Mouse (Mus musculus): ENCODE results near the gene Olfr520.
A peak's percentile ranks its signal among the peaks of the same experiment; 100 is the strongest.
"Not testable (repeated sequence)": the region's sequence is repeated elsewhere in the genome, so short reads cannot be mapped to it uniquely, and the experiment has no call there.

The Olfr520 gene

DNA sequence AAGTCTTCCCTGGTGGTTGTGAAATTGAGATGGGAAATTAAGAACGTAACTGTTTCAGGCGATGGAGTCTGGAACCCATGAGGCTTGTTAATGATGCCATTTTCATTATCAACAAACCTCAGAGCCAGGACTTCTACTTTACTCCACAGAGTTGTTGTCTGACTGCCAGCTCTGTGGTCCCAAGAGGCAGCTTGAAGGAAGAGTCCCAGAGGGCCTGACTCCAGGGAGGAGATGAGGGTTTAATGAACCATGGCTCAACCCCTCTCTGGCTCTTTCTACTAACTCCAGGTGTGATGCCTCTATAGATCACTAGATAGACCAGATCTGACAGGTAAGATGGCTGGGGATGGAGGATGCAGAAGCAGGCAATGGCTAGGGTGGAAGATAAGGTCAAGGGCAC lies at the start of gene Olfr520:
Olfr520 (plus strand) TSS at position 301 of the 400 bp plus-strand sequence.
- no peak for DNase-seq

DNA sequence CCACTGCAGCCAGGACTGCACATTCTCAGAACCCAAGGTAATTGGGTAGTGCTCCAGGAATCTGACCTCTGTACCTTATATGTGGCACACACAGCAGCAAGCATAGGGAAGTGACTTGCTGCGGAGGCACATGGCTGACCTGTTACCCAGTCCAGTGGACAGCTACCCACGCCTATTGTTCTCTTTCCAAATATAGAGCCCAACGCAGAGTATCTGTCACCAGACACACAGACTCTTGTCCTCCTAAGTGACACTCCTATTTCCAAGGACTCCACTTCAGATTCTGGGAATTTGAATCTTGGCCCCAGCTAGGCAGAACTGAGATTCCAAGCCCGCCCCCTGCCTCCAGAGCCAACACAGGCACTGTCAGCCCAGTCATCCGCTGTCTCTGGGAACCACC lies 49.3 kb upstream of the Olfr520 start:
- no peak for DNase-seq

DNA sequence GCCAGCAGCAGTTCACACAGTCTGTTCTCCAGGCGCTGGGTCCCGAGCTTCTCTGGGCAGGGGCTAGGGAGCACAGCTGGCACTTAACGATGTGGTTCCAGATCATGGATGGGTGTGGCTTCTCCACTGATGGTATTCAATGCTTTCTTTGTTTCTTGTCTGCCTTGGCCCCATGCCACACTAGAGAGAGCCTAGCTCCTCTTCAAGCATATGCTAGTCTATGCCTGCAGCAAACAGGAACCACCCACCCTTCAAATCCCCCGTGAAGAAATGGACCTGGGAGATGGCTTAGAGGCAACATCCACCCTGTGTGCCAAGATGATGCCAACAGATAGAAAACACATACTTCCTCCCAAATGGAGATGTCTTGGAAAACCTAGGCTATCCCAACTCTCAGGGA lies 46.0 kb upstream of the Olfr520 start:
- no peak for DNase-seq

DNA sequence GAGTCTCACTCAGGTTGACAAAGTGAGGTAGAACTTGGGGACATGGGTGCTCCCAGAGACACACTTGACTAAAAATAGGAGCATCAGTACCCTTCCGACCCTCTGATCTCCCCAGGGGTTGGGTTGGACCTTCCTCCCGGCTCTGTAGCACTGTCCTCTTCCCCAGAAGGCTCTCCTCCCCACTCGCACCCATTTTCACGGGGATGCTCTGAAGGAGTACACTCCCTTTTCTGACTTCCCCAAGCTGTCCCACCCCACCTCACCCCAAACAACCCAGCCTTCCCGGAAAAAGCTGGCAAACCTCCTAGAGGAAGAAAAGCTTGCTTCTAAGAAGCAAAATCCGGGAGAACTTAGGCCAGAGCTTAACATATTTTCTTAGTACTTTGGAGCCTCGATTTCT lies 39.3 kb upstream of the Olfr520 start:
- no peak for DNase-seq

DNA sequence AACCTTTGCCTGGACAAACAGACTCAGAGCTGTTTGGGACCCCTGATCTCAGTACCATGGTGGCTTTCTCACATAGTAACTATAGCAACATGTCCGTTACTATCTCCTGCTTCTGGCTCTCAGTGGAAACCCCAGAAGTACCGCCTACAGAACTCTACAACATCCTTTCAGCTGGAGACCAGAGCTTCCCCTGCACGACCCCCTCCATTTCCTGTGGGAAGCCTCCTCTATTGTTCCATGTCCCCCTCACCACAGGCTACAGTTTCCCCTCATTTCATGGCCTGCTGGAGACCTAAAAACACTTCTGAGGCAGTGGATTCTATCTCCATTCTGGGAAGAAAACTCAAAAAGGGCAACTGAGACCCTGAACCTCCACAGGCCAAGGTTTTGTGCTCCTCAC lies 37.7 kb upstream of the Olfr520 start:
- no peak for DNase-seq

DNA sequence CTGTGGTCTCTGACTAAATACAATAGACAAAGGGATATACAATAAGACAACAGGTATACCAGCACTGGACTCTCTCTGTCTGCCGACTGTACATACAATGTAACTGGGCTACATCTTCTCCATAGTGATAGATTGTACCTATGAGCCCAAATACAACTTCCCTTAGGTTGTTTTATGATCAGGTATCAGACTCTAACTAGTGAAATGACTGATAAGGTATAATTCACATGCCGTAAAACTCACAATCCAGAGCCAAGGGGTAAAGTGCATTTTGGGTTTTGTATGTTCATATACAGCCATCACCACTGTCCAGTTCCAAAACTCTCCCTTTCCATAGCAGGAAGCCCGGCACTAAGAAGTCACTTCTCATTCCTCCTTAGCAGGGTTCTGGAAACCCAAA lies 36.7 kb upstream of the Olfr520 start:
- no peak for DNase-seq

DNA sequence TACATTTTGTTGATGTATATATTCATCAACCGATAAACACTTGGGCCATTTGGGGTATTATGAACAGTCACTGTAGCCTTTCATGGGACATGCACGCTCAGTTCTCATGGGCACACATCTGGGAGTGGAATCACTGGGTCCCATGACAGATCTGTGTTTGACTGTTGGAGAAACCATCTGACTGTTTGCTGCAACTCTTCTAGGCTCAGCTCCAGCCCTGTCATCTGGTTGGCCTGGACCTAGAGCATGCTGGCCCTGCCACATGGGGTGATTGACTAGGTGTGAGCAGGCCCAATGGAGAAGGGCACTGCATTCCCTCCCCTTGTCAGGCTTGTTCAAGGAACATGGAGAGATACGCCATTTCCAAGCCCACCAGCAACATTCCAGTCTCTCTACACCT lies 36.1 kb upstream of the Olfr520 start:
- no peak for DNase-seq

DNA sequence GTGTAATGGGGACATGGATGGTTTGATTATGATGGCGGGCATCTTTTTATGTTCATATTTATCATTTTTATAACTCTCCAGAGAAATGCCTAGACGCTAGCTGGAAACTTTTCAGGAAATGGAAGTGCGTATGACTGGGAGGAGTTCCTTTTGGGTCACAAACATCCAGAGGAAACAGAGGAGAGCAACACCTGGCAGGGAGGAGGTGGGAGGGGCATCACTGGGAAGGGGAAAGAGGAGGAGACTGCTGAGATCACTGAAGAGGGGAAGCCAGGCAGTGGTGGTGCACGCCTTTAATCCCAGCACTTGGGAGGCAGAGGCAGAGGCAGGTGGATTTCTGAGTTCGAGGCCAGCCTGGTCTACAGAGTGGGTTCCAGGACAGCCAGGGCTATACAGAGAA lies 35.6 kb upstream of the Olfr520 start:
- DNase-seq, result not testable (repeated sequence)

DNA sequence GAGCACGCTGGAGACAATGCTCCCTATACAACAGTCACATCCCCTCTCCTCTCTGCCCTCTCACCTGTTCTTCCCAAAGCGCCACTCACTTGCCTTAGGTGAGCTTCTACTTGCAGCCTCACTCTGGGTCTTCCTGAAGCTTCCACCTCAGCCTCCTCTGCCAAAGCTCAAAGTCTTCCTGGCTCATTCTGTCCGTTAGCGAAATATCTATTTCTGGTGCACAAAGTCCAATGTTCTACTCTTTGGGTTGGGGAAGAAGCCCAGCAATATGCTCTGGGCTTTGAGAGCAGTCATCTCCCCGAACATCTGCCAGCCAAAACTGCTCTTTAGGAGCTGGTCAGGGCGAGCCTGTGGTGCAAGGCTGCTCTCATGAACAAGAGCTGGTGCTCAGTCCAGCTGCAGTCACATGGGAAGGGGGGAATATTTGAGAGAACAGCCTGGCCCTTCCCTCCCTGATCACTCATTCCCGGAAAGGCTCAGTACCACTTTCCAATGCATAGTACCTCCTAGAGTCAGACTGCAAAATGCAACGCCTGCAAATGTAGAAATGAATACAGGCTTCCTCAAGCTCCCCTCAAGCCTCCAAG lies 34.5 kb upstream of the Olfr520 start:
- DNase-seq, result no peak

DNA sequence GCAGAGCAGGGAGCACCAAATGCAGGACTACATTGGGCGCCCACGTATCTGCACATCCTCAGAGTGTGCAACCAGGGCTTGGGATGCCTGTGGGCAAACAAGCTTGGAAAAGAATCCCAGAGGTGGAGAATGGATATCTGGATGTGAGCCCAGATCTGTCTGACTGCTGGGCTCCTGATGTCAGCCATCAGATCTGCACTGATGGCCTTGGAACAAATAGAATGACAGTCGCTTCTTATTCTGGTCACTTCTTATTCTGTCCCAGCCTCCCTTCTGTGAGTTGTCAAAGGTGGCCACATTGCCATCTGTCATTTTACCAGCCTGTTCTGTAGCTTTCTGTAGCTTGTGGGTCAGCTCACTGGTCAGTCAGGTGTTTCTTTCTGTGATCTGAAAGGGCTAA lies 31.5 kb upstream of the Olfr520 start:
- DNase-seq, result no peak

DNA sequence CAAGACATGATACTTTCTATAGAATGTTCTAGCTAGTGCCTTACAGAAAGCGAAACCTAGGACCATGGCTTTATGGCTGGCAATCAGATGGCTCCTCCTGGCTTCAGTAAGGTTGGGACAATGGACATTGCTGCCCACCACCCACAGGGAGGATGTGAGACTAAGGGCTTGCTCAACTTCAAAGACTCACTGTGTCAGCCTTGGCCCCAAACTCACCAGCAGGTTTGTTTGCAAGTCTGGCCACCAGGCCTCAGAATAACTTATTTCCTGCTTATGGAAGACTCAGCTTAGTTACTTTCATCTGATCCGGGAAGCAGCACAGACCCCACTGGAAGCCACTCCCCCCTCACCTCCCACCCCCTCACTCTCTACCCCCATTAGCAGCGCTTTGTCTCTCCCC lies 31.0 kb upstream of the Olfr520 start:
- DNase-seq, result no peak

DNA sequence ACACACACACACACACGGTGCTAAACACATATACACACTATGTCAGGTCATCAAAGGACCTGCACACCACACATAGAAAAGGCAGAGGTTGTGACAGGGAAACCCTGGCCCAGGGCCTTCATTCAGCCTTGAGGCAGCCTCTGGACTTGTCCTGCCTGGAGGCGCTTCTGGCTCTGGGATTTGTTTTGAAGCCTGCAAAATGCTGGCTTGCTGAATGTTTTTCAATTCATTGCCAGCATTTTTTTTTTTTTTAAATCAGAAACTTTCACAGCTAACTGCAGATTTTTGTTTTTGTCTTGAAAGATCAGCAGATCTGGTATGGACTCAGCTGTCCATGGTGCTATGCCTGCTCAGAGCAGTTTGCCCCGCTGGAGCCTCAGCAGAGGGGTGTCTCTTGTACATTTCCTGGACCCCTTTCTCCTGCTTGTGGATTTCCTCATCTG lies 30.3 kb upstream of the Olfr520 start:
- DNase-seq, result no peak

DNA sequence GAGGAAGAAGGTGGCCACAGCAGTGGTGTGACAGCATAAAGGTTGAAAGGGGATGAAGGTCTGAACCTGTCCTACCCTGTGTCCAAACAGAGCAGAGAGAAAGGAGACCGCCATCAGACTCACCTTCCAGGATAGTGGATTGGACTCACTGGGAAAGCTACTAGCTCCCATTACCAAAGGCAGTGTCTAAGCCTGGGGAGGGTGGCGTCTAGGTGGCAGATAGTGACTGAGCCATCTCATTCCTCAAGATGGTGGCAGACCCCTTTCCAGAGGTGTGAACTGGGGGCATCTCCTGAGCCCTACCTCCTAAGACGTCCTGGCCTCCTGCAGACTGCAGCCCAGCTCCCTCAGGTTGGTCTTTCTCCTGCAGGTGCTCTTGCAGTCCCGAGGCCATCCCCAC lies 29.4 kb upstream of the Olfr520 start:
- no peak for DNase-seq

DNA sequence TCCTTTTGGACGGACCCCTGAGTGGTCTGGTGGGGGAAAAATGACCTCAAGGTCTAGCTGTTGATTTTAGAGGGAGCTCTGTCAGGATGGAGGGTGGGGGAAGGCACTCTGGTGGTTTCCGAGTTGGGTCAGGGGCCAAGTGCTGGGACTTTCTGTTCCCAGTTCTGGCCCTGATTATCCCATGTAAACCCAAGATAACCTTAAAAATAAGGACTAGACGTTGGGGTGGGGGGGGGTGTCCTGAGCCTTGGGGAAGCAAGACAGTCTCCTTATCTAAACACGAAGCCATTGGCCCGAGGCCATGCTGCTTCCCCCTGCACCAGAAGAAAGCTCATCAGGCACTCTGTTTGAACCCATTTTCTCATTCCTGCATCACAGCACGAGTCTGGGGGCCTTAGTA lies 27.9 kb upstream of the Olfr520 start:
- DNase-seq, result no peak

DNA sequence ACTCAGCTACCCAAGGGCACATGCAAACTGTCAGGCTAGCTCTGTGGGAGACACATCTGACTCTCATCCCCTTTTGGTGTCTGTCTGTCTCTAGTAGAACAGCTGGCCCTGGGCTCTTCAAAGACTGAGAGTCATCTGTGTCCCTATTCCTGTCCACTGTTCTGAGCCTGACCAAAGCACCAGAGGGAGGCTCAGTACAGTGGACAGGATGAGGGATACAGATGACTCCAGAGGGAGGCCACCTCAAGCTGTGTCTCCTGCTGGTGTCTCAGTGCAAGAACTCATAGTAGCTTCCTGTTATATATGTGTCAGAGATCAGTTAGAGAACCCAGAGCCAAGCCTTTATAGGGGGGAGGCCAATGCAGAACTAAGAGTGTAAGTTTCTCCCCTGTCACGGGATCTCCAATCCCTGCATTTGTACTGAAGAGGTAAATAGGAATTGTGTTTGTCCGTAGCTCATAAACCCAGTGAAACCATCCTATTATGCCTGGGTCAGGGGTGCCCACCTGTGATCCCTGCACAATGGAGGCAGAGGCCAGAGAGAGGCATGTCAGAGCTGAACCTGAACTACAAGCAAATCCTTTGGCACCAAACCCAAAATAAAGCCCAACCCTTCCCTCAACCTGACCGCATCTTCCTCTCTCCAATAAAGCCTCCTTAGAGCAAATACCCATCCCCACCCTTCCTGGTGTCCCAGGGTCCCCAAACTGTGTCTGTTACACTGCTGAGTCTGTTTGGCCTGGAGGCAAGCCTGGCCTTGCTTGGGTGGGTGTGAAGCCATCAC lies 25.1 kb upstream of the Olfr520 start:
- DNase-seq, result no peak

DNA sequence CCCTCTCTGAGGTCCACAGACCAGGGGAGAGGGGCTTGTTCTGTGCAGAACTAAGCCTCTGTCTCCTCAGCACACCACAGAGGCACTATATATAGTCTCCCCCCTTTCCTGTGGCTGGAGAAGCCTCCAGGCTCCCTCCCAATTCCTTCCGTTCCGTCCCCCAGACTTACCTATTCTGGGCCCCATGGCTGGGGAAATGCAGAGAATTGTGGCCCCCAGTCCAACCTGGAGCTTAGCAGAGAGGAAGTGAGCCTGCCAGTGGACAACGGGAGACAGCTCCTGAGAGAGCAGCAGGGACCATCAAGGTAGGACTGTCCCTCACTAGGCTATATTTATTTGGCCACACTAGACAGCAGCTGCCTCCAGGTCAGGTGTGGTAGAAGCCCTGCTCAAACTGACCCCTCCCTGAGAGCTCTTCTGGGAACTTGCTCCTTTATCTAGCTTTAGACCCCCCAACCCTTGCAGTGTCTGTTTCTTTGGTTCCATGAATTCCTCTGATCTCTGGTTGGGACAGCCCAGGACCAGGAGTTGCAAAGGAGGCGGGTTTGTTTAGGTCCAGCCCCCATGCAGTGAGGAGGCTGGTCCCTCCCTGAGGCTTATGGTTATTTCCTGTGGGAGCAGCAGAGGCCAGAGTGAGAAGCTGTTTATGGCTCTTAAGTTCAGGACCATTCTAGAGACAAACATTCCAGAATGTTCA lies 23.6 kb upstream of the Olfr520 start:
- no peak for DNase-seq

DNA sequence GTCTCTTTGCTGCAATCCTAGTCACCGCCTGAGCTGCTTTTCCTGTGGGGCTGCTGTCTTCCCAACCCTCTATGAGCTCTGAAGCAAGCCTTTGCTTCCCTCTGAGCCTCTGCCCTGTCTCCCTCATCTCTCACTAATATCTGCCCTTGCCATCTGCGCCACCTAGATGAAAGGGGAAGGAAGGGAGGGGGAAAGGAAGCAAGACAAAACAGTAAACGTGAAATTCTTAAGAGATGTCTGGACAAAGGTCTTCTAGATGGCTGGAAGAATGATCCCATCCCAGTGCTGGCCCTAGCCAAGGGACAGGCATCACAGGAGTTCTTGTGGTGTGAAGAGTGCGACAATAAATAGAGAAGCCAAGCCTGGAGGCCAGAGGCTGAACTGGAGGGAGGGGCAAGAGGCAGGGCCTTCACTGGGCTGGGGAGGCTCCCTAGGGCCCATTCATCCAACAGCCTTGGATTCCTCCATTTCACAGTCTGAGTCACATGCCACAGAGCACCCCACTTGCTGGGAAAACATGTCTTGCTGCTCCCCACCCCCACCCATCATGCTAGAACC lies 23.0 kb upstream of the Olfr520 start:
- DNase-seq, result no peak

DNA sequence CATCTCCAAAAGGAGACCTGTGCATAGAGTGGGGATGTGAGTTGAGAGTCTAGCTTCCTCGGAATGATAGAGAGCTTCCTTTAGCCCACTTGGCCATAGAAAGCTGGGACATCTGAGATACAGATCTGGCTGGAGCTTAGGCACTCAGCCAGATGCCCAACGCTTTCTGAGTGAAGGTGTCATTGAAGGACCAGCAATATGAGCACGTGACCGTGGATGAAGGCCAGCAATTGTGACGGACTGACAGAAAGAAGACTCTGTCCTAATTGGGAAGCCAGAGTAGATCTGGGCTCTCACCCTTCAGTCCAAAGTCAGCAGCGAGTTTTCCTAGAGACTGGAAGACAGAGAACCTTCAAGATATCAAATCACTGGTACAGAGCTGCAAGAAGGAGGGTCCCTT lies 22.4 kb upstream of the Olfr520 start:
- DNase-seq, result no peak

DNA sequence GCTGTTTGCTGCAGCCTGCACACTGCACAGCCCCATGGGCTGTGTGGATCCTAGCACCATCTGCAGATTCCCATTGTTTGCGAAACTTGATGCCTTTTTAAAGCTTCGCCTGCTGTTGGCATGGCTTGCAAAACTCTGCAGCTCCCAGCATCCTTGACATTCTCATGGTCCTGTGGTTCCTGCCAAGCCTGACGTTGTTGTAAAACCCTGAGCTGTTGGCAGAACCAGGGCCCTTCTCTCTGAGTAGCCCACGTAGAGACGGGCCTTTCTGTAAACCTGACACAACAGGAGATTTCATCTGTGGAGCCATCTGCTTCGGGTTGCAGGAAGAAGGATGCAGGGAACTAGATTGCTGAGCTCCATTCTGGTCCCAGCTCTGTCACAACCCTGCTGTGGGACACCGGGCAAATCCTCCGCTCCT lies 21.8 kb upstream of the Olfr520 start:
- no peak for DNase-seq

DNA sequence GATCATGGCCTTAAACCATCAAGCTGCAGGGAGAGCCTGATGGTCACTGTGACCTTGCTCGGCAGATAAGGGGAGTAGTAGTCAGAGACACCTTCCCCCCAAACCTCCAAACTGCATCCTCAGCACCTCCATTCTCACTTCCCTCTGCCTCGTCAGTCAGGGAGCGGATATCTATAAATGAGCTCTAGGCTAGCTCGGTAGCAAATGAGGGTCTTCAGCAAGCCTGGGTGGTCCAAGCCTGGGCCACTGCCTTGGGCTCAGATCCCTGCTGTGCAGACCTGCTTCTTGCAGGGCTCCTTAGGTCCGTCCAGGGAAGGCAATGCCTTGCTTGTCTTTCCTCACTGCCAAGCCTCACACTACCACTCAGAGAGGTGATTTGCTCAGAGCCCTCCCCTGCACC lies 21.3 kb upstream of the Olfr520 start:
- DNase-seq, result no peak

DNA sequence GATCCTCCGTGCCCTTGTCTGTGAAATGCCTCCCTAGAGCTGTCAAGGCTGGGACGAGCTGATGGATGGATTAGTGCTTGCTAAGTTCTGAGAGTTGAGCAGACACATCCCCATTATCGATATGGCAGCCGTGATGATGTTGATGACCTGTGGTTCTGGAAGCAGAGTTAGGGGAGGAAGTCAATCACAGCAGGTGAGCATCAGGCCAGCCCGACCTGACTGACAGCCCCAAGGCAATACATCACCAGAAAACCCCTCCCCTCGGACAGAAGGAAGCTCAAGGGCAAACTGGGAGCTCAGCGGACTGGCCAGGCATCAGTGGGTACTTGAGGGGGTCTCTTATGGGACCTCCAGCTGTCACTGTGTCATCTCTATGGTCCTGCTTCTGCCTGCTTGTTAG lies 20.1 kb upstream of the Olfr520 start:
- no peak for DNase-seq

DNA sequence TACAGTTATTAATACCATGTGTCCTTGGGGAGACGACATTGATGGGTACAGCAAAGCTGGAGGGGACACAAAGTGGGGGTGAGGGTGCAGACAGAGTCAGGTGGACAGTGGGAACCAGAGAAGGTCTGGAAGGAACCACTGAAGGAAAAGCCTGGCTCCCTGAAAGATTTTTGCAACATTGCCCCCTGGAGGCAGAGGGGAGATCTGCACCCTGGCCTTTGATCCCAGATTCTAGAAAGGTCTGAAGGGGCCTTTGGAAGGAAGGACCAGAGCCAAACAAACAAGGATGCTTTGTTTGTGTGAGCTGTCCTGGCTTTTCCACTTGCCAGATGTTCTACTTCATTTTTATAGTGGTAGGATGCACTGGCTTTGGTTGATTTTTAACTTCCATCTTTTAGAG lies 19.6 kb upstream of the Olfr520 start:
- DNase-seq, result peak; percentile 62

DNA sequence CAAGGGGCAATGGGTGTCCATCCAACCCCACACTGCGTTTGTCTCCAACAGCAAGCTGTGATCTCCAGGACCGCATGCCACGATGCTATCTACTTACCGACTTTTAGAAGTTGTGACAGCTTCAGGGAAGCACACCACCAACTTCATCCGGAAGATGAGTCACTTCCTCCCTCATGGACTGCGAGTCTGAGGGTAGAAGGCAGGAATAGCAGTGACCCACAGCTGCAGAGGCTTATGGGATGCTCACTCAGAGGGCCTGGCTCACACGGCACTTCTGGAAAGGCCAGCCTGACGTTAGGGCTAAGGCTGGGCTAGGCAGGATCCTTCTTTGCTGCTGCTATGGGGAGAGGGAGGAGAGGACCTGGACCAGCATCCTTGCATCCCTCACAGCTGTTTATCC lies 18.9 kb upstream of the Olfr520 start, which contains the start of gene Slco2b1:
Slco2b1 (minus strand) TSS at position 175 of the 400 bp plus-strand sequence.
- DNase-seq, result no peak

DNA sequence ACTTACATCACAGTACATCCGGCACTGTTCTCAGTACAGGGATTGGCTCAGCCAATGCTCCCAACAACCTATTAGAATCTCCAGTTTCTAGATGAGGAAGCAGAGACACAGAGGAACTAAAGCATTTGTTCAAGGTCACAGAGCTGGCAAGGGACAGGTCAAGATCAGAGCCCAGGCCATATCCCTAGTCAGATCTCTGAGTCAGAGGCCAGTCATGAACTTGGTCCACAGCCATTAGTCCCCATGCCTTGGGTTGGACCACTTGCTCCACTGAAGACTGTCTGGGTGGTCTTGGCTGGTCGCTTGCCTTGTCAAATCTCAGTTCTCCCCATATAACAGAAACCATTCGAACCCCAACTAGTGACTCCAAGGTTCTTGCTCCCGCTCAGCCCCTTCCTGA lies 17.6 kb upstream of the Olfr520 start:
- DNase-seq, result no peak

Measured in thymus, postnatal 4 days (tissue).